Mouse (Mus musculus): Measurements from ENCODE around the gene Mrpl57. TPM values are rescaled to one million over a fixed set of nuclear protein-coding genes. Genes with fewer than 3 reads are reported as not detected.
A peak's percentile ranks its signal among the peaks of the same experiment; 100 is the strongest.

Mrpl57 gene
- polyA plus RNA-seq, 1 experiment, result 33.4 TPM

DNA sequence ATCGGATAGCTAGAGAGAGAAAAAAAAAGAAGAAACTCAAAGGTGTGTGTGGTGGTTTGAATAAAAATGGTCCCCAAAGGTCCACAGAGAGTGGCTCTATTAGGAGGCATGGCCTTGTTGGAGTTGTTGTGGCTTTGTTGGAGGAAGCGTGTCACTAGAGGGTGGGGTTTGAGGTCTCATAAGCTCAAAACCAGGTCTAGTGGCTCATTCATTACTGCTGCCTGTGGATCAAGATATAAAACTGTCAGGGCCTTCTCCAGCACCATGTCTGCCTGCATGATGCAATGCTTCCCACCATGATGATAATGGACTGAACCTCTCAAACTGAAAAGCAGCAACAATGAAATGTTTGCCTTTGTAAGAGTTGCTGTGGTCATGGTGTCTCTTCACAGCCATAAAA lies 32.6 kb downstream of the Mrpl57 start:
- Histone ChIP-seq H3K4me1 (ENCODE audit: control insufficient read depth, insufficient read depth, insufficient read length) (no peaks in the 10 kb centered on the region), H3K27ac (ENCODE audit: insufficient read depth, low read length) (no peak overlapping the region), H3K4me3 (ENCODE audit: extremely low read depth, insufficient read depth, insufficient read length) (no peak overlapping the region), H3K36me3 (ENCODE audit: control insufficient read depth, insufficient read depth, low read length) (peaks cover 4% of the 10 kb centered on the region), H3K27me3 (ENCODE audit: control insufficient read depth, insufficient read depth, low read length) (no peaks in the 10 kb centered on the region)
- DNase-seq (ENCODE audit: low read depth in 1 of 2, low spot score in 2 of 2), result no peak
- no peak for TF ChIP-seq CTCF (IDR thresholded peaks at IDR 0.05; ENCODE audit: extremely low read depth, insufficient read depth, insufficient read length, insufficient replicate concordance)
- 90% methylated on average over 2 of the region's 2 CpGs for WGBS

GRCm38 (mm10) chr14:57859520-57859919 lies 33.5 kb downstream of the Mrpl57 start:
- no peak for TF ChIP-seq CTCF (IDR thresholded peaks at IDR 0.05; ENCODE audit: extremely low read depth, insufficient read depth, insufficient read length, insufficient replicate concordance)
- no peak for TF ChIP-seq POLR2A (IDR thresholded peaks at IDR 0.05; ENCODE audit: low read depth, low read length)
- H3K4me1 ChIP-seq (ENCODE audit: control insufficient read depth, insufficient read depth, insufficient read length), result no peaks in the 10 kb centered on the region
- no peak for DNase-seq (ENCODE audit: low read depth in 1 of 2, low spot score in 2 of 2)
- H3K4me3 ChIP-seq (ENCODE audit: extremely low read depth, insufficient read depth, insufficient read length), result no peak overlapping the region
- no peaks in the 10 kb centered on the region for H3K27me3 ChIP-seq (ENCODE audit: control insufficient read depth, insufficient read depth, low read length)
- peaks cover 4% of the 10 kb centered on the region for H3K36me3 ChIP-seq (ENCODE audit: control insufficient read depth, insufficient read depth, low read length)
- no peak overlapping the region for H3K27ac ChIP-seq (ENCODE audit: insufficient read depth, low read length)

DNA sequence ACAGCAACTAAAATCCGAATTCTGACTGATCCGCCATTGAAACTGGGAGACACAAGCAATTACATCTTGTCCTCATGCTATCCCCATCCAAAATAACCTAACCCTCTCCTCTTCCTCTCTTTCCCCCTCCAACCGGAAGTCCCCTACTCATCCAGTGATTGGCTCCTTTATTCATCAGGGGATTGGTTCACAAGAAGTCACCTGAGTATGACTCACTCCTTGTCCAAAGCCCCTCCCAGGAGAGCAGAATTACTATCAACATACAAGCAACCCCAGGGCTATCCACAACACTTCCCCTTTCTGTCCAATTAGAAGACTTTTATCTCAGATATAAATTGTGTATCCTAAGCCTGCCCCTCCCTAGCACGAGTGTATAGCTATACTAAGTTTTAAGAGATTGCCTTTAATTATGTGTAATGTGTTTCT lies 36.0 kb downstream of the Mrpl57 start:
- no peaks in the 10 kb centered on the region for H3K27me3 ChIP-seq (ENCODE audit: control insufficient read depth, insufficient read depth, low read length)
- H3K36me3 ChIP-seq (ENCODE audit: control insufficient read depth, insufficient read depth, low read length), result peaks cover 6% of the 10 kb centered on the region
- no peaks in the 10 kb centered on the region; the same call in 1 of the 2 replicates for H3K4me1 ChIP-seq (ENCODE audit: control insufficient read depth, insufficient read depth, insufficient read length)
- WGBS, result 85% methylated on average over 4 of the region's 4 CpGs
- no peak overlapping the region for H3K4me3 ChIP-seq (ENCODE audit: extremely low read depth, insufficient read depth, insufficient read length)
- no peak for DNase-seq (ENCODE audit: low read depth in 1 of 2, low spot score in 2 of 2)
- H3K27ac ChIP-seq (ENCODE audit: insufficient read depth, low read length), result no peak overlapping the region
- no peak for TF ChIP-seq POLR2A (IDR thresholded peaks at IDR 0.05; ENCODE audit: low read depth, low read length)
- TF ChIP-seq CTCF (IDR thresholded peaks at IDR 0.05; ENCODE audit: extremely low read depth, insufficient read depth, insufficient read length, insufficient replicate concordance), result no peak

DNA sequence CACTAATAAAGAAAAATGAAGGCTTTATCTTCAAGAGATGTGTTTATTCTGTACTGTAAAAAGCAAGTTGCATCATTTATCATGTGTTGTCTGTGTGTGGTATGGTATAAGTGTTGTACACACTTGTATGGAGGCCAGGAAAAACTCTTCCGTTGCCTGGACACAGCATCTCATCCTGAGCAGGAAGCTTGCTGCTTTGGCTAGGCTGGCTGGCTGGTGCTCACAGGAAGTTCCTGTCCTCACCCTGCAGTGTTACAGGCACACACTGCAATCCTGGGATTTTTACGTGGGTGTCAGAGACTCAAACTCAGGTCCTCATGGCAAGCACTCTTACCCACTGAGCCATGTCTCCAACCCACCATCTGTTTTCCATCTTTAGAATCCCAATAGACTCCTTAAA lies 37.1 kb downstream of the Mrpl57 start:
- WGBS, result 76% methylated on average over 2 of the region's 2 CpGs
- H3K27me3 ChIP-seq (ENCODE audit: control insufficient read depth, insufficient read depth, low read length), result no peaks in the 10 kb centered on the region
- H3K4me1 ChIP-seq (ENCODE audit: control insufficient read depth, insufficient read depth, insufficient read length), result no peaks in the 10 kb centered on the region; the same call in 1 of the 2 replicates
- H3K4me3 ChIP-seq (ENCODE audit: extremely low read depth, insufficient read depth, insufficient read length), result no peak overlapping the region
- H3K27ac ChIP-seq (ENCODE audit: insufficient read depth, low read length), result no peak overlapping the region
- DNase-seq (ENCODE audit: low read depth in 1 of 2, low spot score in 2 of 2), result no peak
- TF ChIP-seq POLR2A (IDR thresholded peaks at IDR 0.05; ENCODE audit: low read depth, low read length) (no peak), CTCF (IDR thresholded peaks at IDR 0.05; ENCODE audit: extremely low read depth, insufficient read depth, insufficient read length, insufficient replicate concordance) (no peak)
- H3K36me3 ChIP-seq (ENCODE audit: control insufficient read depth, insufficient read depth, low read length), result peaks cover 3% of the 10 kb centered on the region; the same call in 1 of the 2 replicates

GRCm38 (mm10) chr14:57865256-57865655 lies 39.2 kb downstream of the Mrpl57 start:
- 46% methylated on average over 3 of the region's 3 CpGs for WGBS
- Histone ChIP-seq H3K36me3 (ENCODE audit: control insufficient read depth, insufficient read depth, low read length) (peaks cover 3% of the 10 kb centered on the region; the same call in 1 of the 2 replicates), H3K4me1 (ENCODE audit: control insufficient read depth, insufficient read depth, insufficient read length) (no peaks in the 10 kb centered on the region; the same call in 1 of the 2 replicates), H3K27me3 (ENCODE audit: control insufficient read depth, insufficient read depth, low read length) (no peaks in the 10 kb centered on the region), H3K4me3 (ENCODE audit: extremely low read depth, insufficient read depth, insufficient read length) (no peak overlapping the region), H3K27ac (ENCODE audit: insufficient read depth, low read length) (peak overlapping the region; percentile 27; the same call in 1 of the 2 replicates)
- DNase-seq (ENCODE audit: low read depth in 1 of 2, low spot score in 2 of 2), result peak in 1 of 2 experiments; percentile 19
- TF ChIP-seq CTCF (IDR thresholded peaks at IDR 0.05; ENCODE audit: extremely low read depth, insufficient read depth, insufficient read length, insufficient replicate concordance), result no peak
- no peak for TF ChIP-seq POLR2A (IDR thresholded peaks at IDR 0.05; ENCODE audit: low read depth, low read length)

- TF ChIP-seq CTCF (IDR thresholded peaks at IDR 0.05; ENCODE audit: extremely low read depth, insufficient read depth, insufficient read length, insufficient replicate concordance), result no peak
- no peak for TF ChIP-seq POLR2A (IDR thresholded peaks at IDR 0.05; ENCODE audit: low read depth, low read length)
- WGBS, result 94% methylated on average over 3 of the region's 3 CpGs
- H3K4me3 ChIP-seq (ENCODE audit: extremely low read depth, insufficient read depth, insufficient read length), result no peak overlapping the region
- DNase-seq (ENCODE audit: low read depth in 1 of 2, low spot score in 2 of 2), result no peak
- peaks cover 5% of the 10 kb centered on the region; the same call in 1 of the 2 replicates for H3K36me3 ChIP-seq (ENCODE audit: control insufficient read depth, insufficient read depth, low read length)
- H3K27me3 ChIP-seq (ENCODE audit: control insufficient read depth, insufficient read depth, low read length), result no peaks in the 10 kb centered on the region
- H3K4me1 ChIP-seq (ENCODE audit: control insufficient read depth, insufficient read depth, insufficient read length), result no peaks in the 10 kb centered on the region; the same call in 1 of the 2 replicates
- H3K27ac ChIP-seq (ENCODE audit: insufficient read depth, low read length), result no peak overlapping the region
These were observed 40.7 kb downstream of the Mrpl57 start for GRCm38 (mm10) chr14:57866676-57867276.

DNA sequence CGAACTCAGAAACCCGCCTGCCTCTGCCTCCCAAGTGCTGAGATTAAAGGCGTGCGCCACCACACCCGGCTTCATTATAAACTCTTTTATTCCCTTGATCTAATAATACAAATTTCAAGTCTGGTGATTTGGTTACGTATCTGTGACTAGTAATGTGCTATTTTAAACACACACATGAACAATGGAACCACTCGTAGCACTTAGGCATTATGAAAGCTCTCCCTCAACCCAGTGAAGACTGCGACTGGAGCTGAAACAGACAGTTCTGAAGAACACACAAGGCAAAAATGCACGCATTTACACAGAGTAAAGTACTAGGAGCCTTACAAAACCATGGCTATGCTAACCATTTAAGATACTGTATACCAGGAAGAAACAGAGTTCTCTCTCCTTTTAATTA lies 51.9 kb downstream of the Mrpl57 start:
- no peak overlapping the region for H3K4me3 ChIP-seq (ENCODE audit: extremely low read depth, insufficient read depth, insufficient read length)
- DNase-seq (ENCODE audit: low read depth in 1 of 2, low spot score in 2 of 2), result no peak
- TF ChIP-seq CTCF (IDR thresholded peaks at IDR 0.05; ENCODE audit: extremely low read depth, insufficient read depth, insufficient read length, insufficient replicate concordance) (no peak), POLR2A (IDR thresholded peaks at IDR 0.05; ENCODE audit: low read depth, low read length) (no peak)
- H3K4me1 ChIP-seq (ENCODE audit: control insufficient read depth, insufficient read depth, insufficient read length), result peaks cover 3% of the 10 kb centered on the region
- H3K36me3 ChIP-seq (ENCODE audit: control insufficient read depth, insufficient read depth, low read length), result peaks cover 2% of the 10 kb centered on the region; the same call in 1 of the 2 replicates
- WGBS, result 90% methylated on average over 9 of the region's 9 CpGs
- H3K27ac ChIP-seq (ENCODE audit: insufficient read depth, low read length), result no peak overlapping the region
- no peaks in the 10 kb centered on the region for H3K27me3 ChIP-seq (ENCODE audit: control insufficient read depth, insufficient read depth, low read length)

Other genes with a start within 250 kb of the Mrpl57 start
- gene Xpo4, start 160.8 kb upstream of the Mrpl57 start, polyA plus RNA-seq (2012; rRNA removed), result 2.2 and 2.4 TPM in 2 replicates
- 3.9 TPM in 1 of 2 replicates, not detected in the other for gene Gm49361, start 80.1 kb upstream of the Mrpl57 start, polyA plus RNA-seq (2012; rRNA removed)
- 35.2 and 47.3 TPM in 2 replicates for gene Lats2, start 67.8 kb upstream of the Mrpl57 start, polyA plus RNA-seq (2012; rRNA removed)
- 3.5 and 6.2 TPM in 2 replicates for gene Sap18, start 28.1 kb upstream of the Mrpl57 start, polyA plus RNA-seq (2012; rRNA removed)
- 0.84 and 0.85 TPM in 2 replicates for gene Ska3, start within 50 bp of the Mrpl57 start, polyA plus RNA-seq (2012; rRNA removed)
- 4.3 and 5.1 TPM in 2 replicates for gene Zdhhc20, start 64.0 kb downstream of the Mrpl57 start, polyA plus RNA-seq (2012; rRNA removed)
- gene Micu2, start 173.0 kb downstream of the Mrpl57 start, polyA plus RNA-seq (2012; rRNA removed), result 10.7 and 19.9 TPM in 2 replicates
- not detected in 2 replicates for gene Fgf9, start 244.3 kb downstream of the Mrpl57 start, polyA plus RNA-seq (2012; rRNA removed)

Measured in spleen, adult 2 months (tissue).